Mouse (Mus musculus) yolk sac, embryonic 10.5 days (tissue): Measurements from ENCODE around the gene Ints7.

Experiments
- DNase-seq: peaks from one replicate; pipeline ENCODE4 v3.0.0-alpha.2; 2017; ENCODE audit warnings: low spot score

Ints7 gene

GRCm38 (mm10) chr1:191584483-191584882 lies 9.0 kb downstream of the Ints7 start:
- DNase-seq = no peak

- DNase-seq = no peak
These were observed 10.3 kb downstream of the Ints7 start for GRCm38 (mm10) chr1:191585704-191586103.

- DNase-seq = no peak
These were observed 11.6 kb downstream of the Ints7 start for GRCm38 (mm10) chr1:191587062-191587461.

- DNase-seq = no peak
These were observed 13.3 kb downstream of the Ints7 start for GRCm38 (mm10) chr1:191588749-191589148.

- DNase-seq = no peak
These were observed 16.7 kb downstream of the Ints7 start for GRCm38 (mm10) chr1:191592016-191592720.

GRCm38 (mm10) chr1:191596076-191596475 lies 20.6 kb downstream of the Ints7 start:
- DNase-seq = no peak

GRCm38 (mm10) chr1:191599210-191599609 lies 23.8 kb downstream of the Ints7 start:
- DNase-seq = no peak

GRCm38 (mm10) chr1:191604690-191605089 lies 29.3 kb downstream of the Ints7 start:
- no peak for DNase-seq

GRCm38 (mm10) chr1:191609051-191609450 lies 33.6 kb downstream of the Ints7 start:
- no peak for DNase-seq

- no peak for DNase-seq
These were observed 34.1 kb downstream of the Ints7 start for GRCm38 (mm10) chr1:191609578-191609977.

- DNase-seq = no peak
These were observed 34.9 kb downstream of the Ints7 start for GRCm38 (mm10) chr1:191610357-191610756.

- no peak for DNase-seq
These were observed 36.2 kb downstream of the Ints7 start for GRCm38 (mm10) chr1:191611686-191612085.

- no peak for DNase-seq
These were observed 37.4 kb downstream of the Ints7 start for GRCm38 (mm10) chr1:191612877-191613276.

GRCm38 (mm10) chr1:191616245-191616644 lies 40.8 kb downstream of the Ints7 start:
- no peak for DNase-seq

- DNase-seq = no peak
These were observed 42.2 kb downstream of the Ints7 start for GRCm38 (mm10) chr1:191617589-191617988.

- DNase-seq = no peak
These were observed 42.8 kb downstream of the Ints7 start for GRCm38 (mm10) chr1:191618067-191618766.

GRCm38 (mm10) chr1:191621096-191621495 lies 45.7 kb downstream of the Ints7 start:
- DNase-seq = no peak

GRCm38 (mm10) chr1:191622801-191623200 lies 47.4 kb downstream of the Ints7 start:
- no peak for DNase-seq

- no peak for DNase-seq
These were observed 49.1 kb downstream of the Ints7 start for GRCm38 (mm10) chr1:191624492-191624891.

GRCm38 (mm10) chr1:191625026-191625425 lies 49.6 kb downstream of the Ints7 start:
- no peak for DNase-seq

GRCm38 (mm10) chr1:191625620-191626019 lies 50.2 kb downstream of the Ints7 start:
- no peak for DNase-seq

GRCm38 (mm10) chr1:191628457-191629169 lies 53.2 kb downstream of the Ints7 start:
- DNase-seq = peak; percentile 36

- DNase-seq = no peak
These were observed 53.8 kb downstream of the Ints7 start for GRCm38 (mm10) chr1:191629170-191629636.
